Mouse (Mus musculus): ENCODE data around the gene Ebf1. TPM values are rescaled to one million over a fixed set of nuclear protein-coding genes. Genes with fewer than 3 reads are reported as not detected.
A peak's percentile ranks its signal among the peaks of the same experiment; 100 is the strongest.

Ebf1 gene
- polyA plus RNA-seq, 1 experiment from 2014 or later, result 12.1 TPM

GRCm38 (mm10) chr11:44892814-44893521 is 275.9 kb downstream of the Ebf1 start:
- Histone ChIP-seq H3K9me3 (no peaks in the 10 kb centered on the region), H3K4me1 (replicated peaks) (no peaks in the 10 kb centered on the region), H3K36me3 (no peaks in the 10 kb centered on the region), H3K27me3 (replicated peaks) (no peaks in the 10 kb centered on the region), H3K9ac (no peak overlapping the region), H3K27ac (no peak overlapping the region), H3K4me2 (replicated peaks) (no peak overlapping the region), H3K4me3 (replicated peaks) (no peak overlapping the region)
- no peak for ATAC-seq
- 63% methylated on average over 18 of the region's 18 CpGs for WGBS

- H3K27me3 ChIP-seq (replicated peaks), result no peaks in the 10 kb centered on the region
- no peak for ATAC-seq
These were observed 276.9 kb downstream of the Ebf1 start for GRCm38 (mm10) chr11:44893986-44894385.

GRCm38 (mm10) chr11:44894798-44895197 is 277.7 kb downstream of the Ebf1 start:
- Histone ChIP-seq H3K27me3 (replicated peaks) (no peaks in the 10 kb centered on the region), H3K9ac (no peak overlapping the region), H3K4me3 (replicated peaks) (no peak overlapping the region), H3K36me3 (no peaks in the 10 kb centered on the region), H3K4me2 (replicated peaks) (no peak overlapping the region), H3K4me1 (replicated peaks) (no peaks in the 10 kb centered on the region), H3K9me3 (no peaks in the 10 kb centered on the region), H3K27ac (no peak overlapping the region)
- no peak for ATAC-seq
- 90% methylated on average over 4 of the region's 4 CpGs for WGBS

More at GRCm38 (mm10) chr11:44893986-44894385, 276.9 kb downstream of the Ebf1 start:
- H3K9ac ChIP-seq, result no peak overlapping the region
- no peak overlapping the region for H3K4me2 ChIP-seq (replicated peaks)
- H3K4me1 ChIP-seq (replicated peaks), result no peaks in the 10 kb centered on the region
- no peaks in the 10 kb centered on the region for H3K36me3 ChIP-seq
- H3K4me3 ChIP-seq (replicated peaks), result no peak overlapping the region
- no peak overlapping the region for H3K27ac ChIP-seq
- H3K9me3 ChIP-seq, result no peaks in the 10 kb centered on the region

GRCm38 (mm10) chr11:44895893-44896292 is 278.8 kb downstream of the Ebf1 start:
- no peaks in the 10 kb centered on the region for H3K27me3 ChIP-seq (replicated peaks)
- H3K36me3 ChIP-seq, result no peaks in the 10 kb centered on the region
- ATAC-seq, result no peak
- H3K27ac ChIP-seq, result no peak overlapping the region
- H3K9me3 ChIP-seq, result no peaks in the 10 kb centered on the region
- H3K4me1 ChIP-seq (replicated peaks), result no peaks in the 10 kb centered on the region
- H3K4me2 ChIP-seq (replicated peaks), result no peak overlapping the region
- 81% methylated on average over 1 of the region's 1 CpGs for WGBS
- no peak overlapping the region for H3K9ac ChIP-seq
- H3K4me3 ChIP-seq (replicated peaks), result no peak overlapping the region

- H3K4me2 ChIP-seq (replicated peaks), result no peak overlapping the region
- H3K27me3 ChIP-seq (replicated peaks), result no peaks in the 10 kb centered on the region
- H3K4me1 ChIP-seq (replicated peaks), result 0 out of 2 replicates have a peak, but pooled peaks cover 3% of the 10 kb centered on the region
- WGBS, result 58% methylated on average over 10 of the region's 10 CpGs
- no peak for ATAC-seq
- no peaks in the 10 kb centered on the region for H3K9me3 ChIP-seq
- H3K4me3 ChIP-seq (replicated peaks), result no peak overlapping the region
- H3K36me3 ChIP-seq, result no peaks in the 10 kb centered on the region
- no peak overlapping the region for H3K9ac ChIP-seq
- H3K27ac ChIP-seq, result no peak overlapping the region
These were observed 280.1 kb downstream of the Ebf1 start for GRCm38 (mm10) chr11:44897140-44897665.

GRCm38 (mm10) chr11:44899554-44899953 is 282.4 kb downstream of the Ebf1 start:
- Histone ChIP-seq H3K4me3 (replicated peaks) (no peak overlapping the region), H3K9me3 (no peaks in the 10 kb centered on the region), H3K27ac (no peak overlapping the region), H3K36me3 (no peaks in the 10 kb centered on the region), H3K9ac (no peak overlapping the region), H3K4me2 (replicated peaks) (no peak overlapping the region), H3K4me1 (replicated peaks) (0 out of 2 replicates have a peak, but pooled peaks cover 4% of the 10 kb centered on the region), H3K27me3 (replicated peaks) (no peaks in the 10 kb centered on the region)
- no peak for ATAC-seq

GRCm38 (mm10) chr11:44899965-44900364 is 282.8 kb downstream of the Ebf1 start:
- Histone ChIP-seq H3K4me2 (replicated peaks) (no peak overlapping the region), H3K4me3 (replicated peaks) (no peak overlapping the region), H3K9ac (no peak overlapping the region), H3K27ac (no peak overlapping the region), H3K9me3 (no peaks in the 10 kb centered on the region), H3K4me1 (replicated peaks) (0 out of 2 replicates have a peak, but pooled peaks cover 4% of the 10 kb centered on the region), H3K27me3 (replicated peaks) (no peaks in the 10 kb centered on the region), H3K36me3 (no peaks in the 10 kb centered on the region)
- no peak for ATAC-seq
- WGBS, result 82% methylated on average over 7 of the region's 7 CpGs

GRCm38 (mm10) chr11:44900496-44900895 is 283.4 kb downstream of the Ebf1 start:
- ATAC-seq, result no peak
- Histone ChIP-seq H3K4me2 (replicated peaks) (no peak overlapping the region), H3K27ac (no peak overlapping the region), H3K9me3 (no peaks in the 10 kb centered on the region), H3K4me1 (replicated peaks) (0 out of 2 replicates have a peak, but pooled peaks cover 4% of the 10 kb centered on the region), H3K27me3 (replicated peaks) (no peaks in the 10 kb centered on the region), H3K9ac (no peak overlapping the region), H3K4me3 (replicated peaks) (no peak overlapping the region), H3K36me3 (no peaks in the 10 kb centered on the region)
- WGBS, result 83% methylated on average over 7 of the region's 7 CpGs

- H3K27me3 ChIP-seq (replicated peaks), result no peaks in the 10 kb centered on the region
- H3K27ac ChIP-seq, result no peak overlapping the region
- ATAC-seq, result no peak
- 73% methylated on average over 2 of the region's 2 CpGs for WGBS
- no peak overlapping the region for H3K4me2 ChIP-seq (replicated peaks)
- H3K9ac ChIP-seq, result no peak overlapping the region
- 0 out of 2 replicates have a peak, but pooled peaks cover 4% of the 10 kb centered on the region for H3K4me1 ChIP-seq (replicated peaks)
- H3K4me3 ChIP-seq (replicated peaks), result no peak overlapping the region
- no peaks in the 10 kb centered on the region for H3K9me3 ChIP-seq
- H3K36me3 ChIP-seq, result no peaks in the 10 kb centered on the region
These were observed 284.6 kb downstream of the Ebf1 start for GRCm38 (mm10) chr11:44901715-44902114.

GRCm38 (mm10) chr11:44902165-44902564 is 285.0 kb downstream of the Ebf1 start:
- H3K27ac ChIP-seq, result no peak overlapping the region
- 0 out of 2 replicates have a peak, but pooled peaks cover 4% of the 10 kb centered on the region for H3K4me1 ChIP-seq (replicated peaks)
- no peaks in the 10 kb centered on the region for H3K9me3 ChIP-seq
- WGBS, result 39% methylated on average over 6 of the region's 6 CpGs
- no peaks in the 10 kb centered on the region for H3K27me3 ChIP-seq (replicated peaks)
- no peaks in the 10 kb centered on the region for H3K36me3 ChIP-seq
- H3K9ac ChIP-seq, result no peak overlapping the region
- ATAC-seq, result no peak
- no peak overlapping the region for H3K4me2 ChIP-seq (replicated peaks)
- no peak overlapping the region for H3K4me3 ChIP-seq (replicated peaks)

- 59% methylated on average over 9 of the region's 9 CpGs for WGBS
- ATAC-seq, result peak; percentile 75
These were observed 287.0 kb downstream of the Ebf1 start for GRCm38 (mm10) chr11:44904121-44904520.

GRCm38 (mm10) chr11:44906456-44906855 is 289.3 kb downstream of the Ebf1 start:
- no peaks in the 10 kb centered on the region for H3K27me3 ChIP-seq (replicated peaks)
- no peaks in the 10 kb centered on the region for H3K9me3 ChIP-seq
- no peak overlapping the region for H3K4me3 ChIP-seq (replicated peaks)
- WGBS, result 38% methylated on average over 5 of the region's 5 CpGs
- ATAC-seq, result no peak
- H3K4me1 ChIP-seq (replicated peaks), result 0 out of 2 replicates have a peak, but pooled peaks cover 4% of the 10 kb centered on the region
- H3K36me3 ChIP-seq, result no peaks in the 10 kb centered on the region
- no peak overlapping the region for H3K9ac ChIP-seq
- H3K27ac ChIP-seq, result no peak overlapping the region
- H3K4me2 ChIP-seq (replicated peaks), result no peak overlapping the region

More at GRCm38 (mm10) chr11:44904121-44904520, 287.0 kb downstream of the Ebf1 start:
- H3K27me3 ChIP-seq (replicated peaks), result no peaks in the 10 kb centered on the region
- H3K36me3 ChIP-seq, result no peaks in the 10 kb centered on the region
- H3K9me3 ChIP-seq, result no peaks in the 10 kb centered on the region
- no peak overlapping the region for H3K27ac ChIP-seq
- no peak overlapping the region for H3K4me2 ChIP-seq (replicated peaks)
- H3K4me3 ChIP-seq (replicated peaks), result no peak overlapping the region
- H3K4me1 ChIP-seq (replicated peaks), result 0 out of 2 replicates have a peak, but pooled peaks cover 4% of the 10 kb centered on the region
- H3K9ac ChIP-seq, result no peak overlapping the region

GRCm38 (mm10) chr11:44911765-44912164 is 294.6 kb downstream of the Ebf1 start:
- ATAC-seq, result no peak
- H3K4me3 ChIP-seq (replicated peaks), result no peak overlapping the region
- 50% methylated on average over 1 of the region's 1 CpGs for WGBS

More at GRCm38 (mm10) chr11:44911765-44912164, 294.6 kb downstream of the Ebf1 start:
- H3K36me3 ChIP-seq, result no peaks in the 10 kb centered on the region
- H3K4me1 ChIP-seq (replicated peaks), result no peaks in the 10 kb centered on the region
- H3K27me3 ChIP-seq (replicated peaks), result no peaks in the 10 kb centered on the region
- H3K9me3 ChIP-seq, result no peaks in the 10 kb centered on the region
- H3K9ac ChIP-seq, result no peak overlapping the region
- no peak overlapping the region for H3K27ac ChIP-seq
- H3K4me2 ChIP-seq (replicated peaks), result no peak overlapping the region

Data from intestine, embryonic 15.5 days (tissue).